Mouse (Mus musculus): ENCODE measurements around the gene Abhd16b. TPM values are rescaled to one million over a fixed set of nuclear protein-coding genes. Genes with fewer than 3 reads are reported as not detected.

Gene Abhd16b
- total RNA-seq (2021): not detected
- long read RNA-seq: 0 reads

DNA sequence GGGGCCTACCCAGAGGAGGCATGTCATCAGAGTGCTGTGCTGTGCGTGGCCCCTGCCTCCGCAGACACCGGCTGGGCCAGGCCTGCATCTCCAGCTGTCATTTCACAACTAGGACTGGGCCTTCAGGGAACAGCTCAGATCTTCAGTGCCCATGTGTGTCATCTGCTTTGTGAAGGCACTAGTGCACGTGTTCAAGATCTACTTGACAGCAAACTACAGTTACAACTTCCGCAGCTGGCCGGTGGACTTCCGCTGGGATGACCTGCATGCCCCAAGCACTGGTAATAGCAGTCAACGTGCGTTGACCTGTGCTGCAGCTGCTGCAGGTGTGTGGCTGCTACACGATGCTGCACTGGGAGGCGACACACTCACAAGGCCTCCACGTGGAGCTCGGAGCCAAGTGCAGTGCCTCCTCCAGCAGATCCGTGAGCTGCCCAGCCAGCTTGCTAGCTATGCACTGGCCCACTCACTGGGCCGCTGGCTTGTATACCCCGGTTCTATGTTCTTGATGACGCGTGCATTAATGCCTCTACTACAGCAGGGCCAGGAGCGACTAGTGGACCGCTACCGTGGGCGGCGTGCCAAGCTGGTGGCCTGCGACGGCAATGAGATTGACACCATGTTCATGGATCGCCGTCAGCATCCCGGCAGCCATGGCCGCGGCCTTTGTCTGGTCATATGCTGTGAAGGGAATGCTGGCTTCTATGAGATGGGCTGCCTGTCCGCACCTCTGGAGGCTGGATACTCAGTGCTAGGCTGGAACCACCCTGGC is at the start of gene Abhd16b:
TSS of gene Abhd16b (plus strand) at position 51 of the 772 bp plus-strand sequence.
- DNase-seq (ENCODE audit: low spot score in 2 of 2): no peak

DNA sequence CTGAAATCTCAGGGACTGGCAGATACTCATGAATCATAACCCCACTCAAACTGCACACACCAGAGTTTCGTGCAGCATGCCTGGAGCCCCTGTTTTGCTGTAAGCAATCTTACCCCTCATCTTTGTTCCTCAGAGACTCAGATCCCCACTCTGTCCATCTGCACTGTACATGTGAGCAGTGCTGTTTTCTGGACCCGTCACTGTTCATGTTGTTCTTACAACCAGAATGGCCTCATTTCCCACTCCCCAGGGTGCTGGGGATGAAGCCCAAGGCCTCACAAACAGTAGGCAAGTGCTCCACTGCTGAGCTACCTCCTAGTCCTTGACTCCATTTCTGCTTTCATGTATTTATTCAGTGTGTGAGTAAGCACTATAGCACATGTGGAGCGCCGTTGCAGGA is 40.8 kb upstream of the Abhd16b start:
- no peak for DNase-seq (ENCODE audit: low spot score in 2 of 2)

DNA sequence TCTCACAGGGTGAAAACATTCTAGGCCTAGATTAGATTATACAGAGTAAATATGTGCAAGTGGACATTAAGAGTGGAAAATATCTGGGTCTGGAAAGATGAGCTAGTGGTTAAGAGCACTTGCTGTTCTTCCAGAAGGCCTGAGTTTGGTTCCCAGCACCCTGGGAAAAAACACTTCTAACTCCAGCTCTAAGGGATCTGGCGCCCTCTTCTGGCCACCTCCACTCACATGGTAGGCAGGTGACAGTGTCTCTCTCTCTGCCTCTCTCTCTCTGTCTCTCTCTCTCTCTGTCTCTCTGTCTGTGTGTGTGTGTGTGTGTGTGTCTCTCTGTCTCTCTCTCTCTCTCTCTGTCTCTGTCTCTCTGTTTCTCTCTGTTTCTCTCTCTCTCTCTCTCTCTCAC is 39.7 kb upstream of the Abhd16b start:
- DNase-seq (ENCODE audit: low spot score in 2 of 2): no peak

DNA sequence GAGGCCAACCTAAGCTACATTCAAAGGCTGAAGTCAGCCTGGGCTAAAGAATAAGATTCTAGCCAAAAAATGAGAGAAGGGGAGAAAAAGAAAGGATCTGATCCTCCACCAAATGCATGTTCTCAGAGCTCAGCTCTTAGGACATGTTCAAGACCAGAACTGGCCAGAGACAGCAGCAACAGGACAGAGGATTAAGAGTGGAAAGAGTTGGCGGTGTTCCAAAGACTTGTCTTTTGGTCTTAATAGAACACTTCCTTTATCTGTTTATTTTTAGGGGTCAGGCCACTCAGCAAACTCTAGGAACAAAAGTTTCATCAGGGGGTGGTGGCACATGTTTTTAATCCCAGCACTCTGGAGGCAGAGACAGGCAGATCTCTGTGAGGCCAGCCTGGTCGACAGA is 37.1 kb upstream of the Abhd16b start:
- DNase-seq (ENCODE audit: low spot score in 2 of 2): no peak

DNA sequence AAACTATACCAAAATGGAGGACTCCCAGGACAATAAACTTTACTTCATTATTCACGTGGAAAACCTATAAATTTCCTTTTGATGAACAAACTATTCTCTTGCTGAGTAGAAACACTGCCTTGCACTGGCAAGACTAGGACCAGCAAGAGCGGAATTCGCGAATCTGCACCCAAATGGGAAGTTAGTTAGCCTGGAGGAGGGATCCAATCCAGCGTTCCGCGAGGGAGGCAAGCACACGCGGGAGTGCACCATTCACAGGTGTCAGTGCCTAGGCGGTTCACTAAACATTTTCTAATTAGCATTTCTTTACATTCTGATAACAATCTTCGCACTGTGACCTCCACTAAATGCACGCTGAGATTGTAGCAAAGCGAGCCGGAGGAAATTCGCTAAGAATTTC is 35.2 kb upstream of the Abhd16b start:
- no peak for DNase-seq (ENCODE audit: low spot score in 2 of 2)

DNA sequence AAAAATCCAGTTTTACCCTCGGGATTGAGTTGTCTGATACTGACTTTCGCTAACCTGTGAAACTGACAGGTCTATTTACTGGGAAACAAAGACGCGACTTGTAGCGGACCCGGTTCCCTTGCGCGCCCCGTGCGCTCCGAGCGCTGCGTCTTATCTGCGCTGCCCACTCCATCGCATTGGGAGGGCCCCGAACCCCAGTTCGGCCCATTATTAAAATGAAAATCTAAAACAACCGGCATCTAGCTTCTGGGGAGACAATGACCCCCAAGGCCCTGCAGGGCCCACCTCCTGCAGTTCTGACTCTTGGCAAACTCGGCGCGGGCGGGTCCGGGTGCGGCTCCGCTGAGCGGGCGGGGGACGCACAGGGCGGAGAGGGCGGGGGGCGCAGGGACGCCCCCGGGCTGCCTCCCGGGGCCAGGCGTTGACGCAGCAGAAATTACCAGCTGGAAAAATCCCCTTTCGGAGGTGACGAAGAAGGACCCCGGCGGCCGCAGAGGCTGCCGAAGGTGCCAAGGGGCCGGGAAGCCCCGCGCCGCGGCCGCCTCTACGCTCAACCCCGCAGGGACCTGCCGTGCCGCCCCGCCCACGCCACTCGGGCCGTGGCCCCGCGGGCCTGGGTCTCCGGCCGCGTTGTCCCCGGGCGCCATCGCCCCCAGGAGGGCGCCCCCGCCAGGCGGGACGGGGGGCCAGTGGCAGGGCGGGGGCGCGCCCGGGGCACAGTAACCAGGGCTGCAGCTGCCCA is 34.4 kb upstream of the Abhd16b start:
- DNase-seq (ENCODE audit: low spot score in 2 of 2): peak; percentile 25 to 44

DNA sequence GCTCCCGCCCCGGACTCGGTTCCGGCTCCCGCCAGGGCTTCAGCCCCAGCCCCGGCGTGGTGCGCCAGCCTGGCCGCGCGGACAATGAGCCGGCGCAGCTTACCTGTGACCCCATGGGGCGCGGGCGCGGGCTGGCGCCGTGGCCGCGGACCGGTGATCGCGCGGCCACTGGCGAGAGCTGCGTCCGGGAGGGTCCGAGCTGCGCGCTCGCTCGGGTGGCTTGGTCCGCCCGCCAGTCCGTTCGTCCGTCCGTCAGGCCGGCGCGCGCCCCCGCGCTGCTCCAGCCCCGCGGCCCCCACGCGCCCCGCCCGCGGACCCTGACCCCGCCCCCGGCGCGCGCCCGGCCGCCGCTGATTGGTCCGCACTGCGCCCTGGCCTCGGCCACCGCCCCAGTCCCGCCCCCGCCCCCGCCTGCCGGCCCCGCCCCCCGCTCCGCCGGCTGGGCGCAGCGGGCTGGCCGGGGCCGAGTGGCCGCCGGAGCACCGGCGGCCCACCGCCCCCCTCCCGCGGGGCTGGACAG is 33.8 kb upstream of the Abhd16b start, which contains the start of gene Zbtb46:
TSS of gene Zbtb46 (minus strand) at position 274 of the 520 bp plus-strand sequence.
- DNase-seq (ENCODE audit: low spot score in 2 of 2): peak; percentile 73 to 86

DNA sequence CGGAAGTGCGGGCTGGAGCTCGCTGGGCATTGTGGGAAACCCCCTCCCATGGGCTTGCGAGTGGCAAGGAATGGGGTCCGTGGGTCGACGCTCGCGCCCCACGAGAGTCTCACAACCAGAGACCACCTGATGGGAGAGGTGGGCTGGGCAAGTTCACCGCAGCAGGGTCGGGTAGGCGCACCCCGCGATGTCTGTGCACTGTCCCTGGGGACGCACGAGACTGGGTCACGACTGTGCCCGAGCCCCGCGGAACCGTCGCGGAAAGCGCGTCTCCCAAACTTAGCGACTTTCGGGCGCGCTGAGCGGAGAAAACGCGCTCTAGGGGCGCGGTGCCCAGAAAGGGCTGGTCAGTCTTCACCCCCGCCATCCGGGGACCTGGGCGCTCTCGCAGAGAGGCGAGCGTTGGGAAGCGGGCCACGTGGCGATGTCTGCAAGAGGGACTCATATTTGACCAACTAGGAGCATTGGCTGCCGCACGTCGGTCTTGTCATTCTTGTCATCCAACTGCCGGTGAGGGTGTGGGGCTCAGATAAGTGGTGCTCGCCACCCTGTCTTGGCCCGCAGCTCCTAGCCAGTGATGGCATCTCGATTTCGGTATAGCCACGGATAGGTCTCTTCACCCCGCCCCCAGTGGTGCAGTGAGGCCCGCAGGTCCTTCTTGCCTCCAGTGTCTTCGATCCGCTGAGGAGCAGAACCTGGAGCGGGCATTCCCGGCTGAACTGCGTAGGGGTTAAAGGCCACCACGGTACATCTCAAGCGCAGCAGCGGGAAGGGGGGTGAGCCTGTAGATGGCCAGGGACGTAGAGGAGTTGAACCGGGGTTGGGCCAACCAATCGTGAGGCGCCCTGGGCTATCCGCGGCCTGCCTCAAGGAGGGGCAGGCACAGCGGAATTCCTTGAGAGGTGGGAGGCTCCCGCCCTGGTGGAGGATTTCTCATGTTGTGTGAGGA is 33.1 kb upstream of the Abhd16b start:
- DNase-seq (ENCODE audit: low spot score in 2 of 2): peak; percentile 42 to 61

DNA sequence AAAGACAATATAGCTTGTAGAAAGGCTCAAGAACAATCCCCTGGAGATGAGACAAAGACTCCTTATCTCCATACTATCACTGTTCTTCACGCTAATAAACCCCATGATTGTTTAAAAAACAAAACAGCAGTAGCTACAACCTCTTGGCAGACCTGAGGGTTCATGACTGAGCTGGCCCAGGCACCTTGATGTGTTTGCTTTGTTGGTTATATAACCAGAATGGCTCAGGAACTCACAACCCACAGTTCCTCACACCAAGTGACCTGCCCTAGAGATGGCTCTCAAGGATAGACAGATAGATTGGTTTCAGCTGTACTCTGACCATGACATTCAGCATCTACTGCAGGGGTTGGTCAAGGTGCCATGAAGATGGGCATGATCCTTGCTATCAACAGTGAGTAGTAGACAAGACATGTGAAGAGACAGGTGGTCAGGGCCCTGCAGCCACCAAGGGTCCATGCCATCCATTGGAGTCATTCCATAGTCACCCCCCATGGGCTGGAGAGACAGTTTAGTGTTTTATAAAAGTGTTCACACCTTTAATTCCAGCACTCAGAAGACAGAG is 31.4 kb upstream of the Abhd16b start:
- DNase-seq (ENCODE audit: low spot score in 2 of 2): no peak

DNA sequence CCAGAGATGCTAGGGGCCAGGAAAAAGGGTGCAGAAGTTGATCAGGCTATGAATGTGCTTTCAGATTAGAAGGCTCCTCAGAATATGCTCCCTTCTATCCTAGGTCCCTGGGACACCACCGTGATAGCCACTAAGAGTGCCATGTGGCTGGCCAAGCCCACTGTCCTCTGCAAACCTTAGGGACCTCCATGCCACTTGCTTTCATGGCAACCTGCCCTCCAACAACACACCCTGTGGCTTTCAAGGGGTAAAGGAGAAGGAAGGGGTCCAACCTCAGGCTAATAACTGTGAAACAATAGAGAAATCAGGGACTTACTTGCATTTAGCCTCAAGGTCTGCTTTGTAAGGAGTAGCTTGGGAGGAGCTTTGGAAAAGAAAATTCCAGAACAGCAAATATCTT is 30.4 kb upstream of the Abhd16b start:
- no peak for DNase-seq (ENCODE audit: low spot score in 2 of 2)

DNA sequence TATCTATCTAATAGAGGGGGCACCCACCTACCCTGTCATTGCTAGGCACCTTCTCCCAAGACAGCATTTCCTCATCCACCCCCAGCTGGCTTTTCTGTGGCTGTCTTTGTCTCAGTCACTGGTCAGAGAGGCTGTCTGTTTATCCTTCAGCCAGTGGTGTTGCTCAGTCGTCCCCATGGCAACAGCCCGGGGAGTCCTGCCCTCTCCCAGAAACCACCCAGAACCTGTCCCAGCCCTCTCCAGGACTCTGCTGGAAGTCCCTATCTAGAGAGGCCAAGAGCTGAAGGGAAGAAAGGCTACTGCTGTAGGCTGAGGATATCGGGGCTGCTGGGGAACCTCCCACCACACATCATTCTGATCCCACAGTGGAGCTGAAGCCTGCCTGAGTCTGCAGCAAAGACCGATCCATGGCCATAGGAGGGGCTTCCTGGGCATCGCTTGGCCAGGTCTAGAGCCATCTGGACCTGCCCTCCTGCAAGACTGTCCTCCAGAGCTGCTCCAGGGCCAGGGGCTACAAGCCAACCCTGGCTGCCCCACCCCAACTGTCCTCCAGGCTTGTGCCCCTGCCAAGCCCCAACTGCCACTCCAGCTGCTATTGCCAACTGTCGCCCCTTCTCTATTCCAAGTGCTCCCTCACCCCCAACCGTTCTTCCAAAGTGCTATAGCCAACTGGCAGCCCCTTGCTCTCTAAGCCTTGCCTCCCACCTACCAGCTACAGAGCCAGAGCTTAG is 29.8 kb upstream of the Abhd16b start:
- DNase-seq (ENCODE audit: low spot score in 2 of 2): peak; percentile 57 to 64

DNA sequence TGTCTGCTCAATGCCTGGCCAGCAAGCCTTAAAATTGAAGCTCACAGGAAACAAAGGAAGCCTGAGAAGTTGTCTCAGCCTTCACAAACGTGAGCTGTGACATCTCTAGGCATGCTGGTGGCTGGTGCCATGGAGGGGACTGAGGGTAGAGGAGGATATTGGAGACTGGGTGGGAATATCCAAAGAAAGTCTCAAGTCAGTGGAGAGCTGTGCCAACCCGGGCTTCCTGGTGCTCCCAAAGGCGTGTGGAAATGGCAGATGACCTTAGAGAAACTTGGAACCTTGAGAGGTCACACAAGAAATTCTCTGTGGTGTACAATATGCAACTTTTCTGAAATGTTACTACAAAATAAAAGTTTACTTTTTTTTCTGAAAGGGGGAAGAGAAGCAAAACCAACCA is 27.6 kb upstream of the Abhd16b start:
- no peak for DNase-seq (ENCODE audit: low spot score in 2 of 2)

DNA sequence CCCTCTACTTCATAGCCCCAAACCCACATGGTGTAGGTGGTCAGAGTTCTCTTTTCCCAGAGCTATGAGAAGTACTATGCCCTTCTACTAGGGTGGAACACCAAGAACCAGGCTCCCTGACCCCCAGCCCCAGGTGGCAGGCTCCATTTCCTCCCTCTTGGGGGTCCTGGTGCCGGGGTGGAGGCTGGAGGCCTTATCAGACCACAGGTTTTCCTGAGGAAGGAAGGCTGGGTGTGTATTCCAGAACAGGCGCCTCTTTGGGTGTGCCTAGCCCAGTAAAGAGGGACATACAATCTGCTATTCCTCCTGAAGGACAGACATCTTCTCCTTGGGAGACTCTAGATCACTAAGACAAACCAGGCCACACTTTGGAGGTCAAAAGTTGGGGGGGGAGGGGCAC is 22.7 kb upstream of the Abhd16b start:
- no peak for DNase-seq (ENCODE audit: low spot score in 2 of 2)

DNA sequence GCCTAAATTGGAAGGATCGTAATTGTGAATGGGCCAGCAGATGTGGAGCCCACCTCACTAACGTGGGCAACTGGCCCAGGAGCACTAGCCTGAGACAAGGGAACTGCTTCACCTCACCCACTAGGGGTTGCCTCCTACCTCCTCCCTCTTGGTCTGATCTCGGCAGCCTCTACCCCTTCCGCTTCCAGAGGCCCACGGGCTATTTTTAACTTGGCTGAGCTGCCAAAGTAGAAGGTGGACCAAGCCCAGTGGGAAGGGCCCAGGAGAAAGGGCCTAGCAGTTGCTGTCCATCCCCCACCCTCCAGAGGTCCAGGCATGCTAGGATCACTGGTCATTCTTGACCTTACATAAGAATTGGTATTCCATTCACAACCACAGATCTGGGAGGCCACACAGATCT is 21.8 kb upstream of the Abhd16b start:
- no peak for DNase-seq (ENCODE audit: low spot score in 2 of 2)

DNA sequence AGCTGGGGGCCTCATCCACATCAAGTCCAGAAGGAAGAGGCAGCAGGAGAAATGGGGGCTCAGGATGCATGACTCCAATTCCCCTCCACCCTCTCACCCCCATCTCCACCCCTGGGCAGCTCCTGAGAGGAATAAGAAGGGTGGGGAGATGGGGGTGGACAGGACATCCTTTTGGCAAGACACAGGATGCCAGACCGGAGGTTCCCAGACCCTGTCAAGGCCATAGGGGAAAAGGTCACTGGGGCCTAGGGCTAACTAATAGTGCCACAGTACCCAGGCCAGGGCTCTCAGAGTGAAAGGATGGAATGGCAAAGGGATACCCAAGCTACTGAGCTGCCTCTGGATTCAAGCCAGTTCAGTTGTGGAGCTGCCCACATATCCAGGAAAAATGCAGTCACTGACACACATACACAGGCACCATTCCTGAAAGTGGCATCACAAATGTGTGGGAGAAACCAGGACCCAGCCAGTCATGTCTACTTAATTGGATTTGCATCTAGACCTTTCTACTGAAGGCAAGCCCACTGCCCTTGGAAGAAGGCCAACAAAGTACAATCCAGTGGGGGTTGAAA is 20.7 kb upstream of the Abhd16b start:
- no peak for DNase-seq (ENCODE audit: low spot score in 2 of 2)

DNA sequence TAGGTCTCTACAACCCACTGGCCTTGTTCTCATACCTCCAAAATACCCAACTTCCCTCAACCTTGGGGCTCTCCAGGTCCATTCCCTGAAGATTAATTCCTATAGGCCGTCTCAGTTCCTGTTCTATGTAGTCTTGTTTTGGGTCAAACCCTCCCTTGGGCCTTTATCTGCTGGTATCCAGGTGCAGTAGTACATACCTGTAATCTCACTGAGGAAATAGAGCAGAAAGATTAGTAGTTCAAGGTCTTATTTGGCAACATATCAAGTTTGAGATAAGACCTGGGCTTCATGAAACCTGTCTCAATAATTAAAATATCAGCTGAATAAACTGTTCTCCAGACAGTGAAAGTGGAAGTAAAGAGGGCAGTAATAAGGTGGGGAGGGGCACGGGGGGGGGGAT is 9.9 kb upstream of the Abhd16b start:
- no peak for DNase-seq (ENCODE audit: low spot score in 2 of 2)

DNA sequence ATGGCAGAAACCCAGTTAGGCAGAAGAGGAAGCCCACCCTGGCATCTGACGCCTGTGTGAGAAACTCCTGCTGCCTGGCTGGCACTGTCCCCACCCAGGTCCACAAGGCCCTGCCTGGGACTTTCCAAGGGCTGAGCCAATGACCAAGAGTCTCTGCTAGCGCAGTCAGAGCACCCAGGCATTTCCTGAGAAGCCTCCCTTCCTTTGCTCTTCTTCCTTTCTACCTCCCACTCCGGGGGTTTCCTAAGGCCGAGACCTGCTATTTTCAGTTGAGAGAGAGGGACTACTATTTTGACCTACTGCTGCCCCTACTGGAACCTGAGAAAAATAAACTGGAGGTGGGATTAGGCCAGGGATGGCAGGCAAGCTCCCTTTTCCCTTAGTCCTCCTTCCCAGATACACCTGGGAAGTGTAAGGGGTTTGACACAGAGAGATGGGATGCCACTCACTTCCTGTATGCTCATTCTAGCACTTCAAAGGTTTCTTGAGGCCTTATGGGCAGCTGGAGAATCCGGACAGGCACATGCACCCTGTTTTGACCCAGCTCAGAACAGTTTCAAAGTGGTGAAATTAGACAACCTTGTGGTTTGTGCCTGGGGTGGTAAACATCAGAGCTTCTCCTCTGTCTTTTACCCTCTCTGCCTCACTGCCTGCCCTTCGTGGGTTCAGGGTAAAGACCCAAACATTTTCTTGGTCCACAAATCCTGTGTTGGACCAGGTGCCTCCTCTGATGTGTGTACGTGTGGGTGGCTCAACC is 9.3 kb upstream of the Abhd16b start:
- DNase-seq (ENCODE audit: low spot score in 2 of 2): no peak

DNA sequence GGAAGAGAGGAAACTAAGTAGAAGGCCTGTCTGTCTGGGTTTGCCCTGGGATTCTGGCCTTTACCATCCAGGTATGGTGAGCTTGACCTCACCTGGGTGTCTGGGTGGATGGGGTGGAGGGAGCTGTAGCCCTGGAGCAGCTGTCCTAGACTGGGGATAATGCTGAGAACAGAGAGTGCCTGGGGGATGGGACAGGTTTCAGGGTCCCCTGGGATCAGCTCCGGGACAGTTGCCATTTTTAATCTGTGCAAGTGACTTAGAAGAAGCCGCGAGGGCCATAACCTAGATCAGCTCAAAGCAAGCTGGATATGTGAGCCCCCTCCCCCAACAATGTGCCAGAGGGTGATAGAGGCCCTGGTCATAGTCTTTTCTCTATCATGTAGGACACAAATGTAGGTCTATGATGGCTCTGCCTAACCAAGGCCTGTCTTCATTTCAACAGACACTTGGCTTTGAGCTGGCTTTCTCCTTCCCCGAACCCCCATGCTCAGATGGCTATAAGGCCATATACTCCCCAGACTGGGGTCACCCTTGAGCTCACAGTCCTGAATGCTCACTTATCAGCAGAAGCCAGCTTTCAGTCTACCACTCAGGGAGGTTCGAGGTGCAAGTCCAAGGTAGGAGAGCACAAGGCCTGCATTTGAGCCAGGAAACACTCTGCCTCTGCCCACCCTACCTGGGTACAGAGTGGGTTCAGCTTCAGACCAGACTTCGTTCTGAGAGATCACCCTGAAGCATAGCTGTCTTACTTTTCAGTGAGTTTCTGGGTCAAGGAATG is 8.4 kb upstream of the Abhd16b start:
- DNase-seq (ENCODE audit: low spot score in 2 of 2): no peak
